Mouse (Mus musculus): ENCODE measurements around the gene 9530003J23Rik. TPM values are rescaled to one million over a fixed set of nuclear protein-coding genes. Genes with fewer than 3 reads are reported as not detected.

Gene 9530003J23Rik
- polyA plus RNA-seq, 1 experiment from 2014 or later = not detected

DNA sequence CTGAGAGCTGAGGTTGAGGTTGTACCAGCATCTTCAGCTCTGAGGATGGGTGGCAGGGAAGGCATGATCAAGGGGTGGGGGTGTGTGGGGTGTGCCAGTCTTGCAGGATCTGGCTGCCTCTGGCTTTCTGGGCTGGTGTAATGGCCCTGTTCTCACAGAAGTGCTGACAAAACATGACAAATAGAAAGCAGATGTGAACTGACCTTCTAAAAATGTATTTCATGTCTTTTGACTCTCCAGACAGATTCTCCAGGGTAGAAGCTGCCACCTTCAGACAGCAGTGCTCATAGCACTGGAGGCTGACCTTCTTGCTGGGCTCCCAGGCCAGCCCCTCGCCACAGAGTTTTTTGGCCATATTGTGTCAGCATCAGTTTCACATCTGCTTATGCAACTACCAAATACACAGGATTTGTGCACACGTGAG lies 34.9 kb downstream of the 9530003J23Rik start:
- no peaks in the 10 kb centered on the region for H3K4me1 ChIP-seq (ENCODE audit: control insufficient read depth, low read depth, low read length)
- WGBS (ENCODE audit: insufficient replicate concordance) = 50% methylated on average over 2 of the region's 2 CpGs
- no peak overlapping the region for H3K27ac ChIP-seq (ENCODE audit: low read length)
- ATAC-seq (ENCODE audit: low read depth) = no peak
- H3K4me3 ChIP-seq (ENCODE audit: low read depth, low read length) = no peak overlapping the region
- no peaks in the 10 kb centered on the region for H3K36me3 ChIP-seq (ENCODE audit: control insufficient read depth, insufficient read depth)
- H3K4me2 ChIP-seq (ENCODE audit: low read depth, low read length) = no peak overlapping the region
- H3K9ac ChIP-seq (ENCODE audit: low read depth, low read length) = no peak overlapping the region
- H3K9me3 ChIP-seq (replicated peaks; ENCODE audit: control insufficient read depth, low read length) = no peaks in the 10 kb centered on the region
- H3K27me3 ChIP-seq (ENCODE audit: control insufficient read depth, insufficient read depth, low read depth, low read length) = no peaks in the 10 kb centered on the region

- no peak overlapping the region for H3K27ac ChIP-seq (ENCODE audit: low read length)
- 60% methylated on average over 17 of the region's 17 CpGs for whole genome bisulfite sequencing (ENCODE audit: insufficient replicate concordance)
Measured at GRCm38 (mm10) chr10:117202981-117203557, 35.4 kb downstream of the 9530003J23Rik start.

GRCm38 (mm10) chr10:117199701-117200100 lies 38.8 kb downstream of the 9530003J23Rik start:
- Histone ChIP-seq H3K36me3 (ENCODE audit: control insufficient read depth, insufficient read depth) (no peaks in the 10 kb centered on the region), H3K9ac (ENCODE audit: low read depth, low read length) (no peak overlapping the region), H3K4me1 (ENCODE audit: control insufficient read depth, low read depth, low read length) (no peaks in the 10 kb centered on the region; the same call in 1 of the 2 replicates), H3K4me2 (ENCODE audit: low read depth, low read length) (no peak overlapping the region), H3K27me3 (ENCODE audit: control insufficient read depth, insufficient read depth, low read depth, low read length) (no peaks in the 10 kb centered on the region), H3K27ac (ENCODE audit: low read length) (no peak overlapping the region), H3K4me3 (ENCODE audit: low read depth, low read length) (no peak overlapping the region), H3K9me3 (replicated peaks; ENCODE audit: control insufficient read depth, low read length) (no peaks in the 10 kb centered on the region)
- 72% methylated on average over 3 of the region's 3 CpGs for WGBS (ENCODE audit: insufficient replicate concordance)
- no peak for ATAC-seq (ENCODE audit: low read depth)

More at GRCm38 (mm10) chr10:117202981-117203557, 35.4 kb downstream of the 9530003J23Rik start:
- no peaks in the 10 kb centered on the region for H3K4me1 ChIP-seq (ENCODE audit: control insufficient read depth, low read depth, low read length)
- H3K4me2 ChIP-seq (ENCODE audit: low read depth, low read length) = no peak overlapping the region
- no peak overlapping the region for H3K4me3 ChIP-seq (ENCODE audit: low read depth, low read length)
- ATAC-seq (ENCODE audit: low read depth) = no peak
- no peak overlapping the region for H3K9ac ChIP-seq (ENCODE audit: low read depth, low read length)
- H3K27me3 ChIP-seq (ENCODE audit: control insufficient read depth, insufficient read depth, low read depth, low read length) = no peaks in the 10 kb centered on the region
- H3K9me3 ChIP-seq (replicated peaks; ENCODE audit: control insufficient read depth, low read length) = no peaks in the 10 kb centered on the region
- H3K36me3 ChIP-seq (ENCODE audit: control insufficient read depth, insufficient read depth) = no peaks in the 10 kb centered on the region

GRCm38 (mm10) chr10:117196696-117197095 lies 41.8 kb downstream of the 9530003J23Rik start:
- H3K36me3 ChIP-seq (ENCODE audit: control insufficient read depth, insufficient read depth) = no peaks in the 10 kb centered on the region
- no peak for ATAC-seq (ENCODE audit: low read depth)
- H3K9me3 ChIP-seq (replicated peaks; ENCODE audit: control insufficient read depth, low read length) = no peaks in the 10 kb centered on the region
- H3K4me1 ChIP-seq (ENCODE audit: control insufficient read depth, low read depth, low read length) = no peaks in the 10 kb centered on the region; the same call in 1 of the 2 replicates
- H3K4me3 ChIP-seq (ENCODE audit: low read depth, low read length) = no peak overlapping the region
- H3K4me2 ChIP-seq (ENCODE audit: low read depth, low read length) = no peak overlapping the region
- no peak overlapping the region for H3K9ac ChIP-seq (ENCODE audit: low read depth, low read length)
- H3K27ac ChIP-seq (ENCODE audit: low read length) = no peak overlapping the region
- WGBS (ENCODE audit: insufficient replicate concordance) = 71% methylated on average over 3 of the region's 3 CpGs
- H3K27me3 ChIP-seq (ENCODE audit: control insufficient read depth, insufficient read depth, low read depth, low read length) = no peaks in the 10 kb centered on the region

- H3K9ac ChIP-seq (ENCODE audit: low read depth, low read length) = no peak overlapping the region
- WGBS (ENCODE audit: insufficient replicate concordance) = 74% methylated on average over 4 of the region's 4 CpGs
- no peak for ATAC-seq (ENCODE audit: low read depth)
Measured at GRCm38 (mm10) chr10:117195748-117196147, 42.8 kb downstream of the 9530003J23Rik start.

DNA sequence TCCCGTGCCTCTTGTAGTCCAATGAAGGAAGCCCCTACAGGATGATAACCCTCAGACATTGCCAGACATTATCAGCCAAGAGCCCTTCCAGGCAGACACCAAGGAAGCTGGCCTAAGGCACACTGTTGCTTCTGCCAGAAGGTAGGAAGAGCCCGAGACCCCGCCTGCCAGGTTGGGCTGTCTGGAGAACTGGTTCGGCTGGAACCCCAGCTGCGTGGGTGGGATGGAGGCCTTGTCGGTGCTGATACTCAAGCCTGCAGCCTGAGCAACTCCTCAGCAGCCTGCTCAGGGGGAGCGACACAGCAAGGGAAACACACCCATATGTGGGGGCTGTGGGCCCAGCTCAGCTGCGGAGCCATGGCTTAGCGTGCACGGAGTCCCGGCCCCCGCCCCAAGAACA lies 43.5 kb downstream of the 9530003J23Rik start:
- WGBS (ENCODE audit: insufficient replicate concordance) = 79% methylated on average over 12 of the region's 12 CpGs
- H3K27me3 ChIP-seq (ENCODE audit: control insufficient read depth, insufficient read depth, low read depth, low read length) = no peaks in the 10 kb centered on the region
- H3K36me3 ChIP-seq (ENCODE audit: control insufficient read depth, insufficient read depth) = no peaks in the 10 kb centered on the region
- no peak for ATAC-seq (ENCODE audit: low read depth)
- no peak overlapping the region for H3K4me3 ChIP-seq (ENCODE audit: low read depth, low read length)
- no peaks in the 10 kb centered on the region; the same call in 1 of the 2 replicates for H3K4me1 ChIP-seq (ENCODE audit: control insufficient read depth, low read depth, low read length)
- H3K9ac ChIP-seq (ENCODE audit: low read depth, low read length) = no peak overlapping the region
- no peaks in the 10 kb centered on the region for H3K9me3 ChIP-seq (replicated peaks; ENCODE audit: control insufficient read depth, low read length)
- no peak overlapping the region for H3K4me2 ChIP-seq (ENCODE audit: low read depth, low read length)
- H3K27ac ChIP-seq (ENCODE audit: low read length) = no peak overlapping the region

More at GRCm38 (mm10) chr10:117195748-117196147, 42.8 kb downstream of the 9530003J23Rik start:
- Histone ChIP-seq H3K9me3 (replicated peaks; ENCODE audit: control insufficient read depth, low read length) (no peaks in the 10 kb centered on the region), H3K36me3 (ENCODE audit: control insufficient read depth, insufficient read depth) (no peaks in the 10 kb centered on the region), H3K4me3 (ENCODE audit: low read depth, low read length) (no peak overlapping the region), H3K4me2 (ENCODE audit: low read depth, low read length) (no peak overlapping the region), H3K27me3 (ENCODE audit: control insufficient read depth, insufficient read depth, low read depth, low read length) (no peaks in the 10 kb centered on the region), H3K27ac (ENCODE audit: low read length) (no peak overlapping the region), H3K4me1 (ENCODE audit: control insufficient read depth, low read depth, low read length) (no peaks in the 10 kb centered on the region; the same call in 1 of the 2 replicates)

DNA sequence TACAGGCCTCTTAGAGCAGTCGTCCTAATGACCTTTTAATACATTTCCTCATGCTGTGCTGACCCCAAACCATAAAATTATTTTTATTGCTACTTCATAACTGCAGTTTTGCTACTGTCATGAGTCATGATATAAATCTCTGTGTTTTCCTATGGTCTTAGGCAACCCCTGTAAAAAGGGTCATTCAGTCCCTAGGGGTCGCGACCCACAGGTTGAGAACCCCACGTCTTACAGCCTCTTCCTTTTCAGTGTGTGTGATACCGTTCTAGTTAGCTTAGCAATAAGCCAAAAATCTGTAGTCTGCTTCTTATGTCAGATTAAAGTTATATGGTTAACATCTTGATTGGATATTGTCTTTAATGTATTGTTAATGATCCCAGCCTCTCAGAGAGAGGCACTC lies 45.1 kb downstream of the 9530003J23Rik start:
- no peak for ATAC-seq (ENCODE audit: low read depth)
- Histone ChIP-seq H3K36me3 (ENCODE audit: control insufficient read depth, insufficient read depth) (no peaks in the 10 kb centered on the region), H3K4me1 (ENCODE audit: control insufficient read depth, low read depth, low read length) (no peaks in the 10 kb centered on the region; the same call in 1 of the 2 replicates), H3K9ac (ENCODE audit: low read depth, low read length) (no peak overlapping the region), H3K4me3 (ENCODE audit: low read depth, low read length) (no peak overlapping the region), H3K27ac (ENCODE audit: low read length) (no peak overlapping the region), H3K4me2 (ENCODE audit: low read depth, low read length) (no peak overlapping the region), H3K27me3 (ENCODE audit: control insufficient read depth, insufficient read depth, low read depth, low read length) (no peaks in the 10 kb centered on the region), H3K9me3 (replicated peaks; ENCODE audit: control insufficient read depth, low read length) (no peaks in the 10 kb centered on the region)
- WGBS (ENCODE audit: insufficient replicate concordance) = 77% methylated on average over 5 of the region's 5 CpGs

- H3K36me3 ChIP-seq (ENCODE audit: control insufficient read depth, insufficient read depth) = no peaks in the 10 kb centered on the region
- 0 out of 2 replicates have a peak, but pooled peaks have one; percentile 19 for ATAC-seq (ENCODE audit: low read depth)
- H3K27me3 ChIP-seq (ENCODE audit: control insufficient read depth, insufficient read depth, low read depth, low read length) = no peaks in the 10 kb centered on the region
- 45% methylated on average over 9 of the region's 9 CpGs for WGBS (ENCODE audit: insufficient replicate concordance)
- peaks cover 7% of the 10 kb centered on the region for H3K4me1 ChIP-seq (ENCODE audit: control insufficient read depth, low read depth, low read length)
- no peak overlapping the region for H3K4me2 ChIP-seq (ENCODE audit: low read depth, low read length)
- H3K27ac ChIP-seq (ENCODE audit: low read length) = no peak overlapping the region
- no peak overlapping the region for H3K9ac ChIP-seq (ENCODE audit: low read depth, low read length)
- no peak overlapping the region for H3K4me3 ChIP-seq (ENCODE audit: low read depth, low read length)
- H3K9me3 ChIP-seq (replicated peaks; ENCODE audit: control insufficient read depth, low read length) = no peaks in the 10 kb centered on the region
Measured at GRCm38 (mm10) chr10:117185399-117186089, 53.0 kb downstream of the 9530003J23Rik start.
